Mouse (Mus musculus): ENCODE results near the gene Anapc1.
A peak's percentile ranks its signal among the peaks of the same experiment; 100 is the strongest.

Anapc1 gene

DNA sequence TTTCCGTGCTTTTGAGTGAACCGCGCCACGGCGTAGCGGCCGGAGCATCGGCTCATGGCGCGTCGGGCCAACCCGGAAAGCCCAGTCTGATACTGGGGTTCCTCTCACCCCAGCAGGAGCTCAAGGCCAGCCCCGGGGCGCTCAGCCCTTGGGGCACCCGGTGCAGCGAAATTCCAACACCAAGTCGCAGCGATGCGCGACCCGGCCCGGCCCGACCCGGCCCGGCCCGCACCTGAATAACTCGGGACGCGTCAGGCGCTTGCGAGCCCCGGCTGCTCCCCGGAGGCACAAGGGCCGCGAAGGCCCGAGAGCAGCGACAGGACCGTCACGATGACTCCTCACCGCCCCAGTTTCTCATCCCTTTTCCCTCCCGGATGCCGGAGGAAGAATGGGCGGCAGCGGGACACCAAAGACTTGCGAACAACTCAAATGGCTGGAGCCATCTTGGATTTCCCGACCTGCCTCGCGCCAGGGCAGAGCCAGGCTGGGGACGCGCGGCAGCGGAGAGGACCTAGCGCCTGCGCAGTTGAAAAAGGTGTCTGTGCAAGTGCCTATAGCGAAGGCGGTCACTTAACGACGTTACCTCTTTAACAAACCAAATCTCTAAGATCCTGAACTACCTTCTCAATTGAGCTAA is at the start of gene Anapc1:
Gene Anapc1, minus strand, starts transcription at position 471 of the 637 bp plus-strand sequence.
- DNase-seq (ENCODE audit: low read depth, low spot score): peak; percentile 88

DNA sequence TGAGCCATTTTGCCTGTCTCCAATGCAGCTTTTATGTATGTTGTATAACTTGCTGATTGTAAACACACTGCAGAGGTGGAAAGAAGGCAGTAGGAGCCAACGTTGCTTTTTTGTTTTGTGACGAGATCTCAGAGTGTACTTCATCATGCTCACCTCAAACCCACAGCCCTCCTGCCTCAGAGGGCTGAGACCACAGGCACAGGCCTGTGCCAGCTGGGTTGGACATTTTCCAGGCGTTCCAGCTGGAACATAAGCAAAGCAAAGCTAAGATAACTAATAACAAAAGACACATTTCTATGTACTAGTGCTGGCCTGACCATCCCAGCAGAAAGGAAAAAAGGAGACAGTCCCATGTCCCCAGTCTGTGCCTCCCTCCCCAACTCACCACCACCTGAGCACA is 47.9 kb upstream of the Anapc1 start:
- no peak for DNase-seq (ENCODE audit: low read depth, low spot score)

GRCm38 (mm10) chr2:128731951-128732350 is 44.8 kb upstream of the Anapc1 start:
- DNase-seq (ENCODE audit: low read depth, low spot score): no peak

DNA sequence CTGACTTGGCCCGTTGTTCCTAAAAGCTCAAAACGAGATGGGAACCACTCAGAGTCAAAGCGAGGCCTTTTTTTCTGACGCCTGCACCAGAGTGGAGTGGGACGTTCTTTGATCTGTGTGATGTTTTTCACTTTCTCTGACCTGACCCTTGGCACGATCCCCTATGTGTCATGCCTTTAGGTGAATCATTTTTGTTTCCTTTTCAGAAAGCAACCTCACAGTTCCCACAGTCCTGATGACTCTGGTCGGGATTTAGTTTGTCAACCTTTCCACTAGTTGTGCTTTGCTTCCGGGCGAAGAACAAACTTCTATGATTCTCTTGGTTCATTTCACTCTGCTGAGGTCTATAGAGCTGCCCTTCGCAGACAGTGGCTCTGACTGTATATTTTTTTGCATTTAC is 44.3 kb upstream of the Anapc1 start:
- DNase-seq (ENCODE audit: low read depth, low spot score): no peak

DNA sequence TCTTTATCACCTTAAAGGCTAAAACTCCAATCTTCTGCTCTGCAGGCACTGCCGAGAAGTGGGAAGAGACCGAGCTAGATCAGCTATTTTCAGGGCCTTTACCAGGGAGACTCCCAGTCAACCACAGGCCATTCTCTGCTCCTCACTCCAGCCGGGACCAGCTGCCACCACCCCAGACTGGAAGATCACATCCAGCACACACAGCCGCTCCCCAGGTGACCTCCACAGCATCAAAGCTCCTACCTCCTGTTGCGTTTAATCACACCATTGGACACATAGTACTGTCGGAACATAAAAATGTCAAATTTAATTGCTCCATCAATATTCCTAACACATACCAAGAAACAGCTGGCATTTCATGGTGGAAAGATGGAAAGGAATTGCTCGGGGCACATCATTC is 42.0 kb upstream of the Anapc1 start:
- no peak for DNase-seq (ENCODE audit: low read depth, low spot score)

DNA sequence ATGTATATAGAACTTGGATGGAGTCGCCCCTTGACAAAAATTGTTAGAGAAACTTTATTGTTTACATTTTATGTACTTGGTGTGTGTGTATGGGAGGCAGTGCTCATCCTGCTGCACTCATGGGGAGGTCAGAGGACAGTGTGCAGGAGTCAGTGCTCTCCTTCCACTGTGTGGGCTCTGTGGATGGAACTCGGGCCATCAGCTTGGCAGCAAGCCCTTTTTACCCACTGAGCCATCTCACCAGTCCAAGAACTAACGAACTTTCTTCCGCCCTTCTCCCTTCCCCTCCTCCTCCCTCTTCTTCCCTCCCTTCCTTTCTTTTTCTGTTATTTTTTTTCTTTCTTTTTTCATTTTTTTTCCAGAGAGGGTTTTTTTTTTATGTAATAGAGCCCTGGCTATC is 40.9 kb upstream of the Anapc1 start:
- no peak for DNase-seq (ENCODE audit: low read depth, low spot score)

DNA sequence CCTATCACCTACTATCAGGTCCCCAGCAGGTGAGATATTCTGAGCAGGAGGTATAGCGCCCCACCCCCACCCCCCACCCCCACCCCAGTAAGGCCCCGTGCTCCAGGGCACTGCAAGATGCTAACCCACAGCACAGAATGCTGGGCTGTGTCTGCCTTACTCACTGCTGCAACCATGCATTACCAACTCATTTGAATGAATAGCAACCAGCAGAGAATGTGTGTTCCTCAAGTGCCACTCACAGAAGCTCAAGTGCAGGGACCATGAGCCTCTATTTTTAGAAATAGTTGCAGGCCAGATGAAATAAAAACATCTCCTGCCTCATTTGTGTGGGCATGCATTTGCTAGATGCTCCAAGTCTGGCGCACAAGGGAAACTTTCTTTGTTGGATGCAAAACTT is 40.4 kb upstream of the Anapc1 start:
- DNase-seq (ENCODE audit: low read depth, low spot score): no peak

GRCm38 (mm10) chr2:128726626-128727025 is 39.4 kb upstream of the Anapc1 start:
- no peak for DNase-seq (ENCODE audit: low read depth, low spot score)

GRCm38 (mm10) chr2:128726067-128726466 is 38.9 kb upstream of the Anapc1 start:
- DNase-seq (ENCODE audit: low read depth, low spot score): no peak

- no peak for DNase-seq (ENCODE audit: low read depth, low spot score)
Observed at GRCm38 (mm10) chr2:128722106-128722710, 35.0 kb upstream of the Anapc1 start.

GRCm38 (mm10) chr2:128719380-128719779 is 32.2 kb upstream of the Anapc1 start:
- no peak for DNase-seq (ENCODE audit: low read depth, low spot score)

DNA sequence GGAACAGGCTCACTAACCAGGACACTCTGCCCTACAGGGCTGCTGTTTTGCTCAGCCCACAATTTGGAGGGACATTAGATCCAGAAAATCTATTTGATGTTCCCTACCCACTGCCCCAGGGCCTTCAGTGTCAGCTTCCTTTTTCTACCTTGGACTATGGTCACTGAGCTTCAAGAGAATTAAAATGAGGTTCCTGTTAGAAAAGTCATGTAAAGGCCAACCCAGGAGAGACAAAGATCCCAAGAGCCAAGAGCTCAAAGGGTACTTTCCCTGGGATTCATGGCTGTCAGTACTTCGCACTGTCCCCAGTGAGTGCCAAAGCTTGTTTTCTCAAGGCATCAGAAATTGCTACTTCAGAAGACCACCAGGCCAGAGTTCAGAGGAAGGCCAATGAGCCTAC is 28.8 kb upstream of the Anapc1 start:
- no peak for DNase-seq (ENCODE audit: low read depth, low spot score)

GRCm38 (mm10) chr2:128714724-128715241 is 27.6 kb upstream of the Anapc1 start:
- DNase-seq (ENCODE audit: low read depth, low spot score): no peak

- peak; percentile 83 for DNase-seq (ENCODE audit: low read depth, low spot score)
Observed at GRCm38 (mm10) chr2:128713548-128714003, 26.4 kb upstream of the Anapc1 start.

DNA sequence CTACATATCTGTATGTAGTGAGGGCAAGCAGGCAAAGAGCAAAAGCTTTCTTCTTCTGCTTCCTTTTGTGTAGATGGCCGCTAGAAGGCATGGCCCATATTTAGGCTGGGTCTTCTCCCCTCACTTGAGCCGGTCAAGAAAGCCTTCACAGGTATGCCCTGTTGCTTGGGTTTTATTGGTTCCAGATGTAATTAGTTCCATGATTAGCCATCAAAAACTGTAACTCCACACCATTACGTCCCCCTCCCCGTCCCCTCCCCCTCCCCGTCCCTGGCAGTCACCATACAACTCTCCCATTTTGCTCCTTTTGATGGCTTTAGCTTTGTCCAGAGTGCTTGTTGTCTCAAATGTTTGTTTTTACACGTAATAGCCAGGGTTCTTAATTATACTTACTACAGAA is 25.7 kb upstream of the Anapc1 start:
- no peak for DNase-seq (ENCODE audit: low read depth, low spot score)

- DNase-seq (ENCODE audit: low read depth, low spot score): no peak
Observed at GRCm38 (mm10) chr2:128710609-128711008, 23.4 kb upstream of the Anapc1 start.

DNA sequence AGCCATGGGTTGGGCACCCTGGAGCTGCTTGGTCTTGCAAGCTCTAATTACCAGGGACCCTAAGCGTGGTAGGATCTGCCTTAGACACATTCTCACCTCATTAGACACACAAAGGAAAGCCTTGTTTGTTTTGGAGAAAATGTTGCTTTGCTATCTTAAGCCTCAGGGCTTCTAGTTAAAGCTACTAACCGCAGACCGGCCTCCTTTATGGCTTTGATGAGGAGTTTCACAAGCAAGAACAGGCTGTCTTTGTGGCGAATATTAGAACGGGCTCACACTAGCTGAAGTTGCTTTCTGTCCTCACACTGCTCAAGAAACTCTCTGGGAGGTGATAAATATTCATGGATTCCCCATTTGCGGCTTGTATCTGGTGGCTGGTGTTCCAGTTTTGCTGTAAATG is 22.1 kb upstream of the Anapc1 start:
- no peak for DNase-seq (ENCODE audit: low read depth, low spot score)

- no peak for DNase-seq (ENCODE audit: low read depth, low spot score)
Observed at GRCm38 (mm10) chr2:128704474-128704873, 17.3 kb upstream of the Anapc1 start.

DNA sequence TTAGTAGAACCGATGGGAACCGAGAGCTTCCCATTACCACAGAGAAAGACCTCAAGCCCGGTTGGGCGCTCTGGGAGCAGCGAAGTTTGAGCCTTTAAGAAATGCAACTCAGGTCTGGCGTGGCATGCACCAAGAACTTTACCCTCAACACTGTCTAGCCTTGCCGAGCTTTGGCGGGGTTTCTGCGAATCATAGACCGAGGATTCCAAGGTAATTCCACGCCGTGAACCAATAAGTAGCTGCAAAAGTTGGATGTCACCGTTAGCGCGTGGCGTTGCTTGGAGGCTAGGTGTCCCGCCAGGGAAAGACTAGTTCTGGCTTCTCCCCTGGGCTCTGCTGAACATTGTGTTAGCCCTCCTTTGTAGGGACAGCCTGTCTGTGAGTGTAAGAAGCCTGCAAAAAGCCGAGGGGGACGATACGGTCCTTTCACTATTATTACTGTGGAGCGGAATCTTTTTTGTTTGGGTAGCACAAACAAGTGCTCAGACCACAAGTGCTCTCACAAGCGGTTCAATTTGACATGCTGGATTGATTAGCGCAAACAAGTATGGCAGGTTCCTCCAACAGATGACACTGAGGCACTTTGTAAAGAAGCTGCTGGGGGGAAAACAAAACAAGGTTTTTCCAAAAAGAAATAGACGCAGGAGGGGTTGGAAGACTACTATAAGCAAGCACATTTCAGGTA is 12.2 kb upstream of the Anapc1 start:
- DNase-seq (ENCODE audit: low read depth, low spot score): no peak

GRCm38 (mm10) chr2:128698693-128699181 is 11.5 kb upstream of the Anapc1 start, which contains the start of gene Mertk:
Gene Mertk (plus strand): TSS chr2:128698956.
- peak; percentile 81 for DNase-seq (ENCODE audit: low read depth, low spot score)

DNA sequence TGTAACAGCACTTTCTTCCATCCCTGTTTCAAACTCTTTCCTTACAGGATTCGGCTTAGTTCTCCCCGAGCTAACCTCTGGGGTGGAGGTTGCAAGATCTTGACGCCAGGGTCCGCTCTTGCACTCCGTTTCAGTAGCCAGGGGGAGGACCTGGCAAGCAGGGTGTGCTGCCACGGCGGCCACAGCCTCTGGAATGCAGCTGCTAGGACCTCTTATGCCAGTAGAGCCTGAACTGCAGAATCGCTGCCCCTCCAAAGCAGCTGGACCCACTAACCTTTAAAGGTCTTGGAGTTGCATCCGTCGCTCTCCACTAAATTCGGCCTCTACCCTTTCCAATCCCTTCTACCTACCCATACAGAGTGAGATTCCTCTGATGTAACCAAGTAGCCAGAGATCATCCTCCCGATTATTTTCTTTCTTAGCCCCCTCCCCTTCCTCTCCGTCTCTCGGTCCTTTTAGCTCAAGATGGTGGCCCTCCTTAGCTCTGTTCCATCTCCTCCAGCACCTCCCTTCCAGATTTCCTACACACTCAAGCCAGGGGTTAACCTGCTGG is 11.0 kb upstream of the Anapc1 start:
- peak; percentile 80 for DNase-seq (ENCODE audit: low read depth, low spot score)

DNA sequence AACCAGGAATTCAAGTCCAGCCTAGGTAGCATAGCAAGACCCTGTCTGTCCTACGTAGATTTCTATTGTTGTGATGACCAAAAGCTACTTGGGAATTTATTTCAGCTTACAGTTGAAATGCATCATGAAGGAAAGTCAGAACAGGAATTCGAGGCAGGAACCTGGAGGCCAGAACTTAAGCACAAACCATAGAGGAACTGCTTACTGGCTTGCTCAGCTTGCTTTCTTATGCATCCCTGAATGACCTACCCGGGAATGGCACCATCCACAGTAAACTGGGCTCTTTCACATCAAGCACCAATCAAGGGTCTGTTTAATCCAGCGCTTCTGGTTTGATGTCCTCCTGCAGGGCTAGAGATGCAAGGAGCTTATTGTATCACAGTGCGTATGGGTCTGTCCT is 10.4 kb upstream of the Anapc1 start:
- no peak for DNase-seq (ENCODE audit: low read depth, low spot score)
